ENCODE assay signal across 11 mouse cellular contexts in the genomic region with DNA sequence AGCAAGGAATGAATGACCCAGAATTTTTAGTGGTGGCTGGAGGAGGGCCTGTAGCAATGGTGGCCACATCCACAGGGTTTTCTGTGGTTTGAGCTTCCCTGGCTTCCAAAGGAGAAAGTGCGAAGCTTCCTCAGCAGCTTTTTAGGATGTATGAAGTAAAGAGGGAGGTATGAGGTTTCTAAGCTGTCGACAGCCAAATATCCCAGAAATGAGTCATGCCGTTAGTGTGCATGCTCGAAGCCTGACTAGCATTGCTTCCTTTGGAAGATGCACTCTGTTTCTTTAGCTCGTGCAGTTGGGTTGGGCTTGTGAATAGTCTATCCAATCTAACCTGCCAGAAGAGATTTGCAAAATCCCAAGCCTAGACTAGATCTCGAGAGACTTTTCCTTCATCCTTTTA.
"Had no signal": no experiment of that assay in that cellular context is flagged by ENCODE, and none has a peak within 500 bp of the region (broad histone marks: within the 10 kb centered on the region; RNA-seq: fewer than 3 reads in every experiment).

No protein-coding gene starts in this region.

- ATAC-seq: liver, embryonic 12.5 days had no signal

- H3K27ac ChIP-seq: limb, embryonic 15.5 days; liver, embryonic 12.5 days; midbrain, embryonic 10.5 days; neural tube, embryonic 12.5 days had no signal

- H3K36me3 ChIP-seq: limb, embryonic 15.5 days; liver, embryonic 12.5 days; midbrain, embryonic 10.5 days; neural tube, embryonic 12.5 days had no signal

- H3K4me3 ChIP-seq: limb, embryonic 15.5 days; liver, embryonic 12.5 days; midbrain, embryonic 10.5 days; neural tube, embryonic 12.5 days had no signal

- H3K27me3 ChIP-seq: limb, embryonic 15.5 days; liver, embryonic 12.5 days; neural tube, embryonic 12.5 days had no signal

- H3K9me3 ChIP-seq: limb, embryonic 15.5 days; liver, embryonic 12.5 days; midbrain, embryonic 10.5 days; neural tube, embryonic 12.5 days had no signal

- DNase-seq: kidney, postnatal 25 days; lung, embryonic 14.5 days; lung, postnatal 10 days; lung, postnatal 4 days; midbrain, embryonic 14.5 days; right cerebral cortex, postnatal 4 days; thymus, postnatal 4 days had no signal

- H3K4me1 ChIP-seq: limb, embryonic 15.5 days; liver, embryonic 12.5 days; midbrain, embryonic 10.5 days; neural tube, embryonic 12.5 days had no signal
